Mouse (Mus musculus) C2C12 (cell line): Measurements from ENCODE around the gene Tnnc2. TPM values are rescaled to one million over a fixed set of nuclear protein-coding genes. Genes with fewer than 3 reads are reported as not detected.

Experiments
- H3K27me3 ChIP-seq: one replicate; pipeline ENCODE4 v1.6.1; 2011; ENCODE audit not compliant: control insufficient read depth, insufficient read depth, insufficient read length
- H3K36me3 ChIP-seq: one replicate; pipeline ENCODE4 v1.6.1; 2011; ENCODE audit not compliant: control insufficient read depth, insufficient read depth
- H3K4me3 ChIP-seq: one replicate; pipeline ENCODE4 v1.5.1; 2011; ENCODE audit warnings: mild to moderate bottlenecking, control low read depth; ENCODE audit not compliant: poor library complexity, insufficient read depth, severe bottlenecking
- H3K79me2 ChIP-seq: one replicate; pipeline ENCODE4 v1.6.1; 2011; ENCODE audit not compliant: control insufficient read depth, insufficient read depth
- H3K79me3 ChIP-seq: one replicate; pipeline ENCODE4 v1.6.1; 2011; ENCODE audit warnings: low read depth, control low read depth
- H3ac ChIP-seq: one replicate; pipeline ENCODE3; 2011; ENCODE audit warnings: low read depth; ENCODE audit not compliant: control insufficient read depth, insufficient read length
- CEBPB ChIP-seq: IDR thresholded peaks from one replicate; pipeline ENCODE4 v1.6.1; 2011; ENCODE audit warnings: low read depth, mild to moderate bottlenecking, control low read depth, moderate library complexity
- CTCF ChIP-seq: IDR thresholded peaks from one replicate; pipeline ENCODE4 v1.5.1; 2011; ENCODE audit not compliant: control insufficient read depth, insufficient read depth, insufficient read length
- FOSL1 ChIP-seq: IDR thresholded peaks from one replicate; pipeline ENCODE4 v1.8.0; 2011; ENCODE audit warnings: mild to moderate bottlenecking, low read length; ENCODE audit not compliant: poor library complexity, insufficient read depth, severe bottlenecking
- MAX ChIP-seq: IDR thresholded peaks from one replicate; pipeline ENCODE4 v1.6.1; 2011; ENCODE audit warnings: mild to moderate bottlenecking, control low read depth
- MYOD1 ChIP-seq: IDR thresholded peaks from one replicate; pipeline ENCODE4 v1.6.1; 2011; ENCODE audit warnings: low read depth; ENCODE audit not compliant: control insufficient read depth, insufficient read length
- MYOG ChIP-seq: IDR thresholded peaks from one replicate; pipeline ENCODE4 v1.6.1; 2011; ENCODE audit not compliant: control insufficient read depth, insufficient read length; ENCODE audit errors: extremely low read depth
- USF1 ChIP-seq: IDR thresholded peaks from one replicate; pipeline ENCODE4 v1.6.1; 2011; ENCODE audit warnings: low read depth, mild to moderate bottlenecking, control low read depth, moderate library complexity
- polyA plus RNA-seq: library from polyadenylated mRNA; unstranded; fragments of >200 nt; fragmentation: generic; extraction: Trizol; gene quantifications from one replicate; pipeline ENCODE4 v1.2.1, GENCODE M21; 2012; ENCODE audit warnings: missing spikeins

Gene Tnnc2
- polyA plus RNA-seq, 1 experiment, result 4.7 TPM

DNA sequence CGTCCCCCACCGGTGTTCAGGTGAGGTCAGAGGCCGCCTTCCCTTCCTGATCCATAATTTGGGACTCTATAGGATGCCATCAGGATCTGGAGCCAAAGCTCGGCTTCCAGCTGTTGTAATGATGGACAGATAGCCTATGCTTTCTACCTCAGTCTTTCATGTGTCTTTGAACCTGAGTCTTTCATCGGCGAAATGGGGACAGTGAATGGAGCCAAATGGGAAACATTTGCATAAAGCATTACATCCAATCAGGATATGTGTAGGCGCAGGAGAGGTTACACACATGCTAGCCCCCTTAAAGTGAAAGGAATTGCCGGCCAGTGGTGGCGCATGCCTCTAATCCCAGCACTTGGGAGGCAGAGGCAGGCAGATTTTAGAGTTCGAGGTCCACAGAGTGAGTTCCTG, 43.4 kb upstream of the Tnnc2 start:
- Histone ChIP-seq H3K4me3 (peak overlapping the region; percentile 89), H3ac (peak overlapping the region; percentile 69), H3K36me3 (peaks cover 42% of the 10 kb centered on the region), H3K79me2 (peaks cover 28% of the 10 kb centered on the region), H3K27me3 (no peaks in the 10 kb centered on the region), H3K79me3 (peaks cover 7% of the 10 kb centered on the region)
- TF ChIP-seq MYOG (no peak), MAX (peak; percentile 53)

DNA sequence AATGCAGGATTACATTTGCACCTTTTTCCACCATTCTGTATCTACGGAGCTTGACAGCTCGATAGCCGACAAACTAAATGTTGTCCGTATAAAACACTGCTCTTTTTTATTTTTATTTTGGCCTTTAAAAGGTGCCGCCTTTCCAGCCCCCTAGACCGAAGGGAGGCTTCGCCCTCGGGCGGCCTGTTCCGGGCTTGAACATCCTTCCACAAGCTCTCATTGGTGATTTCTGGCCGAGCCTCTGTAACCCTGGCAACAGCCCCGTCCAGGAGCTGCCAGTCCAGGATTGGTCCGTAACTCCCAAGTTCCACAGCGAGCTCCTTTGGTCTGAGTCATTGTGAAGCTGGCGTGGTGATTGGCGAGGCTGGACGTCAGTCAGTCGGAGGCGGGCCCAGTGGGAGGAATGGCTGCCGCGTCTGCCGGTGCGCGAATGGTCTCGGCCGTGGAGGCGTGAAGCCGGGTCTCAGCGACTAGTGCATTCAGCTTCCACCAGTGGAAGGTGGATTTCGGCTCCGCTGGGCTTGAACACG, 42.9 kb upstream of the Tnnc2 start, which contains the start of gene Zswim1:
Gene Zswim1 (plus strand): TSS at position 51 of the 530 bp plus-strand sequence.
- peak within 1 kb of the TSS; percentile 89 for H3K4me3 ChIP-seq
- H3K79me2 ChIP-seq, result peaks cover 28% of the 10 kb centered on the region
- no peak for TF ChIP-seq MYOD1
- TF ChIP-seq CEBPB, result no peak
- no peak for TF ChIP-seq FOSL1
- TF ChIP-seq USF1, result no peak
- no peak for TF ChIP-seq MAX
- no peak for TF ChIP-seq MYOG
- TF ChIP-seq CTCF, result no peak
- H3K36me3 ChIP-seq, result peaks cover 40% of the 10 kb centered on the region
- peaks cover 7% of the 10 kb centered on the region for H3K79me3 ChIP-seq
- H3K27me3 ChIP-seq, result no peaks in the 10 kb centered on the region
- peak within 1 kb of the TSS; percentile 69 for H3ac ChIP-seq

DNA sequence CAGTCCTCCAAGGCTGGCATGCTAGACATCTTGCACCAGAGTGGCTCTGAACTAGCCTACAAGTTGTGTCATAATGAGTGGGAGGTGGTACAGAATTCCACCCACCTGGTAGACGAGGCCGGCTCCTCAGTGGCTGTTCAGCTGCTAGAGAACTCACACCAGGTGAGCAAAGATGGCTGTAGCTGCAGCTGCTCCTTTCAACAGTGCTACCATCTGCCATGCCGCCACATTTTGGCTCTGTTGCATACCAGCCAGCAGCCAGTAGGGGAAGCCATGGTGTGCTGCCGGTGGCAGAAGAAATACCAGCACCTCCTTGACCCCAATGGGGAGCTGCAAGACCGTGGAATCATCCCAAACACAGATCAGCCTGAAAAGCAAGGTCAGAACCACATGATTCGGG, 41.3 kb upstream of the Tnnc2 start:
- Histone ChIP-seq H3K79me3 (peaks cover 7% of the 10 kb centered on the region), H3ac (no peak overlapping the region), H3K27me3 (no peaks in the 10 kb centered on the region), H3K4me3 (no peak overlapping the region), H3K36me3 (peaks cover 25% of the 10 kb centered on the region), H3K79me2 (peaks cover 21% of the 10 kb centered on the region)
- TF ChIP-seq CEBPB (no peak), USF1 (no peak)

DNA sequence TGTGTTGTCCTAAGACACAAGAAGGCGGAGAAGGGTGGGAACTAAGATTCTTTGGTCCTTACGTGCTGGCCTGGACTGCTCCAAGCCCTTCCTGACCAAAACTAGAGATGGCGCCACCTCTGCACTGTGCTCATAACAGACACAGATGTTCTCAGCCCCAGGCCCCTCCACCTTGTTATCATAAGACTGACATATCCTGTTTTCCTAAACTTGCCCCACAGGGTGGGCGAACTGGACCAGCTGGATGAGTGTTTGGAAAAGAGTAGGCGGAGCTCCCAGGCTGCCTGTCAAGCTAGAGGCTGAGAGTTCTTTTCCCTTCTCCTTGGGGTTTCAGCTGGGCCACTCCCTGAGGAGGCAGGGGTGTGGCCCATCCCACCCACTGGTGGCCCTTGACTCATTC, 37.9 kb upstream of the Tnnc2 start:
- no peaks in the 10 kb centered on the region for H3K79me2 ChIP-seq
- no peaks in the 10 kb centered on the region for H3K79me3 ChIP-seq
- no peaks in the 10 kb centered on the region for H3K27me3 ChIP-seq
- H3K4me3 ChIP-seq, result no peak overlapping the region
- H3K36me3 ChIP-seq, result peaks cover 8% of the 10 kb centered on the region
- TF ChIP-seq FOSL1, result no peak
- TF ChIP-seq MYOG, result no peak
- TF ChIP-seq CEBPB, result no peak
- no peak for TF ChIP-seq USF1
- TF ChIP-seq MYOD1, result no peak
- no peak for TF ChIP-seq CTCF
- TF ChIP-seq MAX, result no peak
- H3ac ChIP-seq, result no peak overlapping the region

DNA sequence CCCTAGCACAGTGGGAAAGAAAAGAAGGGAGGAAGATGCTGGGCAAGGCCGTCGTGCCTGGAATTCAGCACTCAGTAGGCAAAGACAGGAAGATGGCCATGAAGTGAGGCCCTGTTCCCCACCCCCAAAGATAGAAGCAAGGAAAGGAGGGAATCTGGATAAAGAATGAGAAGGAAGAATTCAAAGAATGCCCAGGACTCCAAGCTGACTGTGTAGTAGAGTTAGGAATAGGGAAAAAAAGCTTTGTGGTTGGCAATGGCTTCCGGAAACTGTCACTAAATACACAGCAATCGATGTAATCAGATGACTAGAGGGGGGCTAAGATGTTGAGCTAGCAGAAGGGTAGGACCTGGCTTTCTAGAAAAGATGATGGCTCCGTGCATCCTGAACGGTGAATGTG, 37.4 kb upstream of the Tnnc2 start:
- H3ac ChIP-seq, result no peak overlapping the region
- no peak overlapping the region for H3K4me3 ChIP-seq
- no peaks in the 10 kb centered on the region for H3K79me3 ChIP-seq
- TF ChIP-seq MYOG (no peak), FOSL1 (no peak), CTCF (no peak), CEBPB (no peak), MYOD1 (no peak), MAX (no peak), USF1 (no peak)
- peaks cover 8% of the 10 kb centered on the region for H3K36me3 ChIP-seq
- H3K27me3 ChIP-seq, result no peaks in the 10 kb centered on the region
- H3K79me2 ChIP-seq, result no peaks in the 10 kb centered on the region

DNA sequence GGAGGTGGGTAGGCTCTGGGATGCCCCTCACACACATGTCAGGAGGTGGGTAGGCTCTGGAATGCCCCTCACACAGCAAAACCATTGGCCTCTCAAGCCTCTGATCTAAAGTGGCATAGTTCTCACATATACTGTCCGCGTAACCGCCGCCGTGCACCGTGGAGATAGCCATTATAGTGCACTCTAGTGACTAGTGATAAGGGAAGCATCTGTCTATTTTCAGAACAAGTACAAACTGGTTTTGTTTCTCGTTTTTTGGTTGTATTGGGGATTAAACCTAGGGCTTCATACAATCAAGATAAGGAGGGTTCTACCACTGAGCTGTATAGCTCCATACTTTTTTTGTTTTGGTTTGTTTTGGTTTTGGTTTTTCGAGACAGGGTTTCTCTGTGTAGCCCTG, 36.1 kb upstream of the Tnnc2 start:
- TF ChIP-seq MAX (no peak), MYOG (no peak), CEBPB (no peak), USF1 (no peak), MYOD1 (no peak), FOSL1 (no peak), CTCF (no peak)
- no peak overlapping the region for H3K4me3 ChIP-seq
- no peaks in the 10 kb centered on the region for H3K79me3 ChIP-seq
- H3ac ChIP-seq, result no peak overlapping the region
- peaks cover 8% of the 10 kb centered on the region for H3K36me3 ChIP-seq
- no peaks in the 10 kb centered on the region for H3K79me2 ChIP-seq
- H3K27me3 ChIP-seq, result no peaks in the 10 kb centered on the region
